Mouse (Mus musculus) E14TG2a.4 (cell line): Measurements from ENCODE around the gene Meig1.

Experiments used
- H3K27me3 ChIP-seq: 2 replicates; pipeline ENCODE4 v1.6.1; 2014; ENCODE audit warnings: low read length, control low read depth; ENCODE audit not compliant: insufficient read depth
- H3K36me3 ChIP-seq: 2 replicates; pipeline ENCODE4 v1.6.1; 2014; ENCODE audit warnings: low read length, control low read depth; ENCODE audit not compliant: insufficient read depth
- H3K4me1 ChIP-seq: replicated peaks from 2 replicates; pipeline ENCODE4 v1.6.1; 2014; ENCODE audit warnings: low read depth, low read length, control low read depth
- H3K4me3 ChIP-seq: replicated peaks from 2 replicates; pipeline ENCODE4 v1.5.1; 2014; ENCODE audit warnings: mild to moderate bottlenecking, low read length
- H3K9me3 ChIP-seq: 2 replicates; pipeline ENCODE4 v1.6.1; 2014; ENCODE audit warnings: low read length, control low read depth
- CTCF ChIP-seq: conservative IDR thresholded peaks from 2 replicates; pipeline ENCODE4 v1.5.1; 2014; ENCODE audit warnings: low read length
- NANOG ChIP-seq: IDR thresholded peaks from 2 replicates; pipeline ENCODE4 v1.6.1; 2014; ENCODE audit warnings: borderline replicate concordance, low read length, mixed read lengths
- POU5F1 ChIP-seq: IDR thresholded peaks from 2 replicates; pipeline ENCODE4 v1.6.1; 2014; ENCODE audit warnings: low read length, borderline replicate concordance

Meig1 gene

DNA sequence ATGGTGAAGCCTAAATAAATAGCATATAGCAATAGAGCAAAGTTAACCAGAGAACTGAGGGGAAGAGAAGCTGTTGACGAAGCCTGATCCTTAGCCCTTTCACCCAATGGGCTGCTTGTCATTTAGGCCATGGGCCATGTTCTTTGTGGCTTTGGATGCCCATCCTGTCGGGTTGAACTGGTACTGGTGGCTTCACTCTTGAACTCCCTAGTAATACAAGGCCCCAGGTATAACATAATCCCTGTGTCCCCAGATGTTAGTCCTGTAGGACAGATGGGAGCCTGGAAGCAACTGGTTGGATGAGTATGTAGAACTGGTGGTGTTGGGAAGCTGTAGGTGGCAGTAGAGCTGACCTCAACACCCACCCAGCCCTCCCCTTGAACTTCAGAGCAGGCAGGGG is 30.5 kb downstream of the Meig1 start:
- no peaks in the 10 kb centered on the region for H3K27me3 ChIP-seq
- H3K4me3 ChIP-seq: no peak overlapping the region
- TF ChIP-seq NANOG (no peak), POU5F1 (no peak), CTCF (no peak)
- no peaks in the 10 kb centered on the region for H3K4me1 ChIP-seq
- no peaks in the 10 kb centered on the region for H3K36me3 ChIP-seq
- no peaks in the 10 kb centered on the region for H3K9me3 ChIP-seq

DNA sequence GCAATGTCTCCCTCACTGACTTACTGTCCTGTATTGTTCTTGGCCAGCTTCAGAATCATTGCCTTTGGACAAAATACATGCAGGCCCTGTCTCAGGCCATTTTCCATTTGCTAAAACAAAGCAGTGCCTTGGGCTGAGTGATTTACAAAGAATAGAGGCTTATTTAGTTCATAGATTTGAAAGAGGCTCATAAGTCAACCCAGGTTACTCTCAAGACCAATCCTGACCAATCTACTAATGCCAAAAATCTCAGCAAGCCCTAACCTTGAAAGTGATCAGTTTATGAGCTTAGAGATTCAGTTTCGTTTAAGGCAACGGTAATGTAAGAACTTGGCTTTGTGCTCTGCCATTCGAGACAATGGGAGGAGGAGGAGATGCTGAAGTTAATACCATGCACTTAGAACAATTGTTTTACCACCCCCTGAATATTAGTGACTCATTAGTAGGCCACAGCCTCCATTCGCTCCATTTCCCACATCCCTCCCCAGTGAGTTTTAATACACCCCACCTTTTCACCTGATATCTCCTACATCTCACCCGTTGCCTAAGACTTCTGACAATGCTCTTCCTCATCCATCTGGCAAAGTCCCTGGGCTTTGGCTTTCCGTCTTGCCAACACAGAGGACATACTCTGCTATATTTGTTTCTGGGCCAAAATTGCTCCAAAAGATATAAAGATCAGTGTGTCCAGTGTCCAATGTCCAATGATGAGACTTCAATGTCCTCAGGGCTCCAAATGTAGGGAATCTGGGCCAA is 35.2 kb downstream of the Meig1 start:
- TF ChIP-seq CTCF: no peak
- TF ChIP-seq POU5F1: no peak
- TF ChIP-seq NANOG: no peak
- Histone ChIP-seq H3K9me3 (peaks cover 8% of the 10 kb centered on the region), H3K27me3 (no peaks in the 10 kb centered on the region), H3K4me1 (no peaks in the 10 kb centered on the region), H3K36me3 (no peaks in the 10 kb centered on the region), H3K4me3 (no peak overlapping the region)

GRCm38 (mm10) chr2:3365127-3365526 is 57.3 kb downstream of the Meig1 start:
- H3K9me3 ChIP-seq: no peaks in the 10 kb centered on the region
- TF ChIP-seq NANOG: no peak
- TF ChIP-seq CTCF: no peak
- no peak for TF ChIP-seq POU5F1
- no peak overlapping the region for H3K4me3 ChIP-seq
- H3K27me3 ChIP-seq: no peaks in the 10 kb centered on the region
- no peaks in the 10 kb centered on the region for H3K36me3 ChIP-seq
- H3K4me1 ChIP-seq: no peaks in the 10 kb centered on the region

- no peaks in the 10 kb centered on the region for H3K36me3 ChIP-seq
- H3K4me3 ChIP-seq: no peak overlapping the region
- TF ChIP-seq POU5F1 (no peak), NANOG (no peak), CTCF (no peak)
- no peaks in the 10 kb centered on the region for H3K9me3 ChIP-seq
- no peaks in the 10 kb centered on the region for H3K4me1 ChIP-seq
- no peaks in the 10 kb centered on the region for H3K27me3 ChIP-seq
Observed at GRCm38 (mm10) chr2:3361067-3361466, 61.4 kb downstream of the Meig1 start.
